Mouse (Mus musculus) T-helper 2 cell (primary cell): ENCODE measurements at regions not wholly inside any gene's neighbourhood (a gene's known extent, or its start where the extent isn't known, plus 50 kb on each side); places are given as distances from the start of the nearest gene placed in this dataset.

Source experiments
- in situ Hi-C: fragments of 300-600 bp; cut with MboI, MseI; formaldehyde crosslinking; loops from one replicate; pipeline ENCODE4 v1.15.1; 2025; ENCODE audit warnings: high pct_unique_total_duplicates

- in situ Hi-C loops = no loop called here
Observed at GRCm38 (mm10) chr6:4398599-4398980, 106.0 kb upstream of the Col1a2 start.

GRCm38 (mm10) chr6:4405301-4405700 is 99.3 kb upstream of the Col1a2 start:
- in situ Hi-C loops = no loop called here

GRCm38 (mm10) chr6:4407748-4408147 is 96.9 kb upstream of the Col1a2 start:
- in situ Hi-C loops = no loop called here

- in situ Hi-C loops = no loop called here
Observed at GRCm38 (mm10) chr6:4413201-4413600, 91.4 kb upstream of the Col1a2 start.

- in situ Hi-C loops = no loop called here
Observed at GRCm38 (mm10) chr6:4414166-4414565, 90.4 kb upstream of the Col1a2 start.

- in situ Hi-C loops = no loop called here
Observed at GRCm38 (mm10) chr6:4415206-4415605, 89.4 kb upstream of the Col1a2 start.

- in situ Hi-C loops = no loop called here
Observed at GRCm38 (mm10) chr6:4417247-4417709, 87.3 kb upstream of the Col1a2 start.

- in situ Hi-C loops = no loop called here
Observed at GRCm38 (mm10) chr6:4418376-4418775, 86.2 kb upstream of the Col1a2 start.

GRCm38 (mm10) chr6:4418941-4419351 is 85.7 kb upstream of the Col1a2 start:
- in situ Hi-C loops = no loop called here

GRCm38 (mm10) chr6:4421466-4421865 is 83.1 kb upstream of the Col1a2 start:
- in situ Hi-C loops = no loop called here

- in situ Hi-C loops = no loop called here
Observed at GRCm38 (mm10) chr6:4427122-4427521, 77.5 kb upstream of the Col1a2 start.

- in situ Hi-C loops = no loop called here
Observed at GRCm38 (mm10) chr6:4430704-4431310, 73.8 kb upstream of the Col1a2 start.

- in situ Hi-C loops = no loop called here
Observed at GRCm38 (mm10) chr6:4432192-4432591, 72.4 kb upstream of the Col1a2 start.

- in situ Hi-C loops = no loop called here
Observed at GRCm38 (mm10) chr6:4436439-4436838, 68.2 kb upstream of the Col1a2 start.

- in situ Hi-C loops = no loop called here
Observed at GRCm38 (mm10) chr6:4436874-4437273, 67.7 kb upstream of the Col1a2 start.

GRCm38 (mm10) chr6:4441618-4442167 is 62.9 kb upstream of the Col1a2 start:
- in situ Hi-C loops = no loop called here

GRCm38 (mm10) chr6:4445906-4446305 is 58.7 kb upstream of the Col1a2 start:
- in situ Hi-C loops = no loop called here

- in situ Hi-C loops = no loop called here
Observed at GRCm38 (mm10) chr6:4451227-4451626, 53.4 kb upstream of the Col1a2 start.
